Mouse (Mus musculus) embryo, embryonic 10 days (tissue): ENCODE data around the gene Adat3.

Source experiments
- DNase-seq: peaks from one replicate; pipeline ENCODE4 v3.0.0-alpha.2; 2015; ENCODE audit warnings: low spot score

Adat3 gene

GRCm38 (mm10) chr10:80653156-80653720 is 50.6 kb downstream of the Adat3 start:
- no peak for DNase-seq

- DNase-seq = no peak
These were observed 52.2 kb downstream of the Adat3 start for GRCm38 (mm10) chr10:80654866-80655265.

DNA sequence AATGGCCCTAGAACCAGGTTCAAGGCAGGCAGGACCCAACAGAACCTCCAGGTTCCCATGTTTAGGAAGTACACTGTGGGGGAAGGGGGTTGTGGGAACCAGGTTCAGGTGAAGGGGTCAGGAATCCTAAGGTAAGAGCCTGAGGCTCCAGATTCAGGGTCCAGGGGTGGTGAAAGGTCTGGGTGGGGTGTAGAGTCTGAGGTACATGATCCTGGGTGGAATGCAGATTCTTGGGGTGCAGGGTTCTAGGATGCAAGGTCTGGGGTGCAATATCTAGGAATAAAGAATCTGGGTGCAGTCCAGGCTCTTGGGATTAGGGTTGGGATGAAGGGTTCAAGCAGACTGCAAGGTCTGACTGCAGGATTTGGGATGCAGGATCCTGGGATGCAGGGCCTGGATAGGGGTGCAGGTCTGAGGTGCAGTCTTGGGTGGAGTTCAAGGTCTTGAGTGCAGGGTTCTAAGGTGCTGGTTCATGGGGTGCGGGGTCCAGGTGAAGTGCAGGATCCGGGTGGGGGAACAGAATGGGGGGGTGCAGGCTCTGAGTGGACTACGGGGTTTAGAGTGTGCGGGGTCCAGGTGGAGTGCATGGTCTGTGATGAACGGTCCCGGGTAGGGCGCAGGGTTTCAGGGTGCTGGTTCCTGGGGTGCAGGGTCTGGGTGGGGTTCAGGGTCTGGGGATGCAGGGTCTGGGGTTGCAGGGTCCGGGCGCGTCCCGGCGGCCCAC is 52.9 kb downstream of the Adat3 start:
- no peak for DNase-seq

- DNase-seq = peak; percentile 98
These were observed 53.6 kb downstream of the Adat3 start for GRCm38 (mm10) chr10:80656130-80656862.

DNA sequence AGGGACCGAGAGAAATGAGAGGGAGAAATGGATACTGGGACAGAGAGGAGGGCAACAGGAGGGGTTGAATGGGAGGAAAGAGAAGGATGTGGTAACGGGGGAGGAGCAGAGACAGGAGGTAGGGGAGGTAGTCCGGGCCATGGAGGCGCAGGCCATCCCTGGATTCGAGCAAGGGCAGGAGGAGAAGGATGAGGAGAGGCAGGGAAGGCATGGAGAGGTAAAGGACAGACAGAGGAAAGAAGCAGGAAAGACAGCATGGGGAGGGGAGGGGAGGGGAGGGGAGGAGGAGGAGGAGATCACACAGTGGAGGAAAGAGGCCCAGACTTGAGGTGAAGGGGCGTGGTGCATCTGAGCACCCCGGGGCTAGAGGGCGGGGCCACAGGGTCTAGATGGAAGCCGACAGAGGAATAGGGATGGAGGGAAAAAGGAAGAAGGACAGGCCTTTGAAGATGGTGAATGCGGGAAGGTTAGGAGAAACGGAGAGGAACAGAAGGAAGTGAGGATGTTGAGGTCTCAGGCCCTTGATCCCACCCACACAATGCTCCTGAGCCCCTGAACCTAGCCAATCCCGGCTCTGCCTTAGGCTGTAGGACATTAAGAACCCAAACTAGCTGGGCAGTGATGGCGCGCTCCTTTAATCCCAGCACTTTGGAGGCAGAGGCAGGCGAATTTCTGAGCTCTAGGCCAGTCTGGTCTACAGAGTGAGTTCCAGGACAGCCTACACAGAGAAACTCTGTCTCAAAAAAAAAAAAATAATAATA is 54.4 kb downstream of the Adat3 start, which contains the start of gene Btbd2:
Gene Btbd2 (minus strand): TSS at position 209 of the 761 bp plus-strand sequence.
- no peak for DNase-seq
